Mouse (Mus musculus) liver, embryonic 11.5 days (tissue): ENCODE results near the gene Adamts4. TPM values are rescaled to one million over a fixed set of nuclear protein-coding genes. Genes with fewer than 3 reads are reported as not detected.
A peak's percentile ranks its signal among the peaks of the same experiment; 100 is the strongest.

Experiments used
- ATAC-seq: fragments of 200-750 bp; cut with Nextera tagmentation; replicated peaks from 2 replicates; pipeline ENCODE4 v1.8.0; 2017; ENCODE audit warnings: moderate number of reproducible peaks, mild to moderate bottlenecking, moderate TSS enrichment, moderate library complexity; ENCODE audit not compliant: low FRiP score
- DNase-seq: peaks from one replicate; pipeline ENCODE4 v3.0.0-alpha.2; 2017; ENCODE audit warnings: low spot score
- H3K27ac ChIP-seq: fragments of 300-500 bp; sonication (generic); 2 replicates; pipeline ENCODE4 v1.5.1; 2014; ENCODE audit warnings: mild to moderate bottlenecking, low read depth, low read length, control low read depth
- H3K27me3 ChIP-seq: fragments of 300-500 bp; sonication (generic); replicated peaks from 2 replicates; pipeline ENCODE4 v1.6.1; 2014; ENCODE audit warnings: low read length, mixed read lengths; ENCODE audit not compliant: control insufficient read depth, insufficient read depth
- H3K36me3 ChIP-seq: fragments of 300-500 bp; sonication (generic); 2 replicates; pipeline ENCODE4 v1.6.1; 2014; ENCODE audit warnings: mild to moderate bottlenecking, low read length, moderate library complexity, mixed read lengths; ENCODE audit not compliant: control insufficient read depth, insufficient read depth
- H3K4me1 ChIP-seq: fragments of 300-500 bp; sonication (generic); replicated peaks from 2 replicates; pipeline ENCODE4 v1.6.1; 2014; ENCODE audit warnings: low read length, mixed read lengths; ENCODE audit not compliant: control insufficient read depth, insufficient read depth
- H3K4me2 ChIP-seq: fragments of 300-500 bp; sonication (generic); 2 replicates; pipeline ENCODE4 v1.6.1; 2014; ENCODE audit warnings: mild to moderate bottlenecking, control low read depth, moderate library complexity
- H3K4me3 ChIP-seq: fragments of 300-500 bp; sonication (generic); 2 replicates; pipeline ENCODE4 v1.5.1; 2014; ENCODE audit warnings: low read depth, low read length, control low read depth
- H3K9ac ChIP-seq: fragments of 300-500 bp; sonication (generic); 2 replicates; pipeline ENCODE4 v1.6.1; 2014; ENCODE audit warnings: low read depth, low read length, control low read depth
- H3K9me3 ChIP-seq: fragments of 300-500 bp; sonication (generic); 2 replicates; pipeline ENCODE4 v1.6.1; 2016; ENCODE audit warnings: low read length, inconsistent platforms, mixed read lengths; ENCODE audit not compliant: control insufficient read depth
- WGBS: fragments of 180-500 bp; shearing (Covaris S2); extraction: QIAGEN DNeasy Blood & Tissue Kit; methylation state at CpG from one replicate; pipeline ENCODE4 v1.1.7; 2014; 5-methylcytosine and 5-hydroxymethylcytosine counted together
- polyA plus RNA-seq: library from polyadenylated mRNA; unstranded; fragments of >200 nt; fragmentation: Nextera tagmentation; extraction: Ambion mirVana; gene quantifications from 2 replicates; pipeline ENCODE4 v1.2.1, GENCODE M21; 2014

Adamts4 gene
- polyA plus RNA-seq, result 1.6 and 2.0 TPM in 2 replicates

- WGBS, result 35% methylated on average over 5 of the region's 5 CpGs
- Histone ChIP-seq H3K4me3 (peak within 1 kb of the TSS; percentile 19), H3K9ac (0 out of 2 replicates have a peak within 1 kb of the TSS, but pooled peaks have one; percentile 1), H3K9me3 (no peaks in the 10 kb centered on the region), H3K27me3 (peaks cover 12% of the 10 kb centered on the region), H3K4me2 (peak within 1 kb of the TSS; percentile 49), H3K4me1 (peaks cover 34% of the 10 kb centered on the region), H3K27ac (0 out of 2 replicates have a peak within 1 kb of the TSS, but pooled peaks have one; percentile 2), H3K36me3 (0 out of 2 replicates have a peak, but pooled peaks cover 3% of the 10 kb centered on the region)
- DNase-seq (no peak), ATAC-seq (no peak)
Measured at GRCm38 (mm10) chr1:171249913-171250600, at the start of gene Adamts4. Gene Adamts4 (plus strand): TSS chr1:171250421.

- no peak for DNase-seq
- Histone ChIP-seq H3K27me3 (peaks cover 11% of the 10 kb centered on the region), H3K4me2 (no peak overlapping the region), H3K27ac (no peak overlapping the region), H3K4me3 (no peak overlapping the region), H3K9me3 (no peaks in the 10 kb centered on the region), H3K36me3 (no peaks in the 10 kb centered on the region), H3K9ac (no peak overlapping the region), H3K4me1 (no peaks in the 10 kb centered on the region)
- no peak for ATAC-seq
- 89% methylated on average over 1 of the region's 1 CpGs for WGBS
Measured at GRCm38 (mm10) chr1:171200769-171201168, 49.5 kb upstream of the Adamts4 start.

- 0 out of 2 replicates have a peak overlapping the region, but pooled peaks have one; percentile 0 for H3K27ac ChIP-seq
- ATAC-seq, result no peak
- WGBS, result 48% methylated on average over 11 of the region's 11 CpGs
Measured at GRCm38 (mm10) chr1:171203471-171204248, 46.6 kb upstream of the Adamts4 start.

GRCm38 (mm10) chr1:171204249-171204644 is 46.0 kb upstream of the Adamts4 start:
- Histone ChIP-seq H3K4me2 (no peak overlapping the region), H3K9ac (no peak overlapping the region), H3K9me3 (no peaks in the 10 kb centered on the region), H3K36me3 (no peaks in the 10 kb centered on the region), H3K4me3 (no peak overlapping the region), H3K4me1 (0 out of 2 replicates have a peak, but pooled peaks cover 1% of the 10 kb centered on the region), H3K27me3 (no peaks in the 10 kb centered on the region; the same call in 1 of the 2 replicates), H3K27ac (no peak overlapping the region)
- no peak for DNase-seq
- WGBS, result 57% methylated on average over 7 of the region's 7 CpGs
- ATAC-seq, result no peak; the same call in 1 of the 2 replicates

More at GRCm38 (mm10) chr1:171203471-171204248, 46.6 kb upstream of the Adamts4 start:
- Histone ChIP-seq H3K9ac (no peak overlapping the region), H3K9me3 (no peaks in the 10 kb centered on the region), H3K36me3 (no peaks in the 10 kb centered on the region), H3K4me1 (no peaks in the 10 kb centered on the region), H3K4me2 (no peak overlapping the region), H3K4me3 (no peak overlapping the region), H3K27me3 (no peaks in the 10 kb centered on the region; the same call in 1 of the 2 replicates)
- no peak for DNase-seq

GRCm38 (mm10) chr1:171205704-171206493 is 44.3 kb upstream of the Adamts4 start:
- DNase-seq (no peak), ATAC-seq (no peak)
- H3K4me3 ChIP-seq, result no peak overlapping the region
- no peak overlapping the region for H3K27ac ChIP-seq
- H3K9me3 ChIP-seq, result no peaks in the 10 kb centered on the region
- 58% methylated on average over 6 of the region's 6 CpGs for WGBS
- H3K9ac ChIP-seq, result no peak overlapping the region
- peaks cover 7% of the 10 kb centered on the region; the same call in 1 of the 2 replicates for H3K4me1 ChIP-seq
- no peaks in the 10 kb centered on the region; the same call in none of the 2 replicates for H3K27me3 ChIP-seq
- no peaks in the 10 kb centered on the region for H3K36me3 ChIP-seq
- no peak overlapping the region for H3K4me2 ChIP-seq

- H3K4me1 ChIP-seq, result peaks cover 7% of the 10 kb centered on the region; the same call in 1 of the 2 replicates
- H3K4me2 ChIP-seq, result no peak overlapping the region
Measured at GRCm38 (mm10) chr1:171209409-171209808, 40.8 kb upstream of the Adamts4 start.

GRCm38 (mm10) chr1:171212854-171213253 is 37.4 kb upstream of the Adamts4 start:
- no peaks in the 10 kb centered on the region for H3K36me3 ChIP-seq
- no peak overlapping the region for H3K27ac ChIP-seq
- WGBS, result 51% methylated on average over 3 of the region's 3 CpGs
- H3K4me1 ChIP-seq, result peaks cover 7% of the 10 kb centered on the region; the same call in 1 of the 2 replicates
- peaks cover 2% of the 10 kb centered on the region; the same call in 1 of the 2 replicates for H3K27me3 ChIP-seq
- DNase-seq, result no peak
- H3K9me3 ChIP-seq, result no peaks in the 10 kb centered on the region
- ATAC-seq, result no peak
- no peak overlapping the region for H3K4me2 ChIP-seq
- no peak overlapping the region for H3K9ac ChIP-seq
- H3K4me3 ChIP-seq, result no peak overlapping the region

More at GRCm38 (mm10) chr1:171209409-171209808, 40.8 kb upstream of the Adamts4 start:
- DNase-seq (no peak), ATAC-seq (no peak)
- H3K9ac ChIP-seq, result no peak overlapping the region
- no peaks in the 10 kb centered on the region for H3K36me3 ChIP-seq
- no peak overlapping the region for H3K27ac ChIP-seq
- no peaks in the 10 kb centered on the region for H3K9me3 ChIP-seq
- H3K4me3 ChIP-seq, result no peak overlapping the region
- WGBS, result 21% methylated on average over 4 of the region's 4 CpGs
- H3K27me3 ChIP-seq, result peaks cover 2% of the 10 kb centered on the region
